Mouse (Mus musculus) heart, adult 2 months (tissue): ENCODE measurements at regions not wholly inside any gene's neighbourhood (a gene's known extent, or its start where the extent isn't known, plus 50 kb on each side); places are given as distances from the start of the nearest gene placed in this dataset.

Experiments
- DNase-seq, 2 experiments: peaks; one replicate each; pipeline ENCODE4 v3.0.0; 2021
- H3K27ac ChIP-seq: fragments of 200-600 bp; 2 replicates; pipeline ENCODE4 v1.8.1; 2022
- H3K27me3 ChIP-seq: fragments of 200-500 bp; 2 replicates; pipeline ENCODE4 v1.6.1; 2012; ENCODE audit warnings: mild to moderate bottlenecking, low read length, inconsistent platforms, mixed read lengths; ENCODE audit not compliant: control insufficient read depth, insufficient read depth
- H3K36me3 ChIP-seq: fragments of 200-500 bp; 2 replicates; pipeline ENCODE4 v1.6.1; 2012; ENCODE audit warnings: low read length, inconsistent platforms; ENCODE audit not compliant: control insufficient read depth, insufficient read depth
- H3K4me1 ChIP-seq: fragments of 200-500 bp; 2 replicates; pipeline ENCODE4 v1.6.1; 2011; ENCODE audit warnings: low read length; ENCODE audit not compliant: control insufficient read depth, insufficient read depth
- H3K4me3 ChIP-seq: fragments of 200-600 bp; 2 replicates; pipeline ENCODE4 v1.8.1; 2022
- H3K79me2 ChIP-seq: fragments of 200-500 bp; replicated peaks from 2 replicates; pipeline ENCODE4 v1.6.1; 2012; ENCODE audit warnings: mild to moderate bottlenecking, inconsistent platforms, low read length, moderate library complexity, mixed read lengths; ENCODE audit not compliant: control insufficient read depth, insufficient read depth
- H3K9ac ChIP-seq: fragments of 200-500 bp; 2 replicates; pipeline ENCODE4 v1.6.1; 2012; ENCODE audit warnings: low read depth, mild to moderate bottlenecking, control low read depth, inconsistent platforms, low read length, mixed read lengths
- CTCF ChIP-seq: fragments of 200-600 bp; IDR thresholded peaks from 2 replicates; pipeline ENCODE4 v1.8.1; 2022; ENCODE audit warnings: antibody characterized with exemption, mild to moderate bottlenecking, moderate library complexity
- EP300 ChIP-seq: fragments of 200-500 bp; IDR thresholded peaks from 2 replicates; pipeline ENCODE4 v1.6.1; 2011; ENCODE audit warnings: low read depth, low read length, control low read depth; ENCODE audit not compliant: insufficient read depth
- POLR2A ChIP-seq: fragments of 200-500 bp; IDR thresholded peaks from 2 replicates; pipeline ENCODE4 v1.6.1; 2011; ENCODE audit warnings: mild to moderate bottlenecking, low read depth, low read length, control low read depth; ENCODE audit not compliant: insufficient read depth
- WGBS: fragments of 180-500 bp; shearing (Covaris S2); methylation state at CpG from one replicate; pipeline ENCODE4 v1.1.7; 2018; 5-methylcytosine and 5-hydroxymethylcytosine counted together
- intact Hi-C: fragments of 180-260 bp; cut with DNase I; formaldehyde crosslinking; loops from one replicate; pipeline ENCODE4 v1.15.1; 2025

DNA sequence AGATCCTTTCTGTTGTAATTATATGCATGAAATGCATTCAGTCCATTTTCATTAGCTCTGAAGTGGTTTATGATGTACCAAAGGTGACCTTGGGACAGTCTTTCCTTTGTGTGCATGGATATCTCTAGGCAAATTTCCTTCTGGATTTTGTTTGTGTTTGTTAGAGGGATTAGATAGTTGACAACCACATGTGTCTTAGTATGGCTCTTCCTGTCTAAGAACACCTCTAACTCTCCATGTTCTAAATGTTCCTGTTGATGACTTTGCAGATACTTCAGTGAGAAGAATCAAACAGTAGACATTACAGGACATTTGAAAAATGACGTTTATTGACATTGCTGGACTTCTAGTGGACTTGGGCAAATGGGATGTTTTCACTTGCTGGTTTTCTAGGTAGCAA lies 436.5 kb upstream of the Nrp1 start:
- intact Hi-C loops, result no loop called here
- Histone ChIP-seq H3K9ac (no peak overlapping the region), H3K27ac (no peak overlapping the region), H3K27me3 (no peaks in the 10 kb centered on the region), H3K4me3 (no peak overlapping the region), H3K36me3 (no peaks in the 10 kb centered on the region; the same call in 1 of the 2 replicates), H3K4me1 (no peaks in the 10 kb centered on the region), H3K79me2 (no peaks in the 10 kb centered on the region)
- WGBS, result 87% methylated on average over 1 of the region's 1 CpGs
- TF ChIP-seq EP300, result no peak
- TF ChIP-seq POLR2A, result no peak
- no peak for TF ChIP-seq CTCF
- DNase-seq, result no peak

DNA sequence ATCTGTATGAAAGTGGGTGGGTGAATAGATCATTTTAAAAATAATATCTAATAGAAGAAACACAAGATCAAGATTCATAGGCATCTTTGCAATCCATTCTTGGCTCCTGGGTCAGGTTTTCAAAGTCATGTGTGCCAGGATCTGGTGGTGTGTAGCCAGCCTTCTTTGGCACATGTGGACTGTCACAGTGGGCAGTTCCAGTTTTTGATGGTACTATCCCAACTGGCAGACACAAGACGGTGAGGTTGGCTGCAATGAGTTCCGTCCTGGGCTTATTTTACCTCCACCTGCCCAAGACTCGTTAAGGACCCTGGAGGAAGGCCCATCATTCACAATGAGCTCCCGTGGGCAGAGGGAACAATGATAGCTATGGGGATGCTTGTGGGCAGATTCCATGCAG lies 435.1 kb upstream of the Nrp1 start:
- WGBS, result 62% methylated on average over 4 of the region's 4 CpGs
- DNase-seq, result no peak
- H3K27me3 ChIP-seq, result no peaks in the 10 kb centered on the region
- H3K4me1 ChIP-seq, result no peaks in the 10 kb centered on the region
- no peak overlapping the region for H3K4me3 ChIP-seq
- H3K9ac ChIP-seq, result no peak overlapping the region
- TF ChIP-seq POLR2A, result no peak
- no peak for TF ChIP-seq EP300
- no peak for TF ChIP-seq CTCF
- no peaks in the 10 kb centered on the region for H3K79me2 ChIP-seq
- H3K27ac ChIP-seq, result no peak overlapping the region
- intact Hi-C loops, result no loop called here
- no peaks in the 10 kb centered on the region for H3K36me3 ChIP-seq

GRCm38 (mm10) chr8:127932276-127932675 lies 426.1 kb upstream of the Nrp1 start:
- intact Hi-C loops, result no loop called here
- no peak for DNase-seq
- H3K4me3 ChIP-seq, result no peak overlapping the region
- TF ChIP-seq CTCF (no peak), POLR2A (no peak), EP300 (no peak)
- 91% methylated on average over 1 of the region's 1 CpGs for WGBS
- H3K9ac ChIP-seq, result no peak overlapping the region
- no peaks in the 10 kb centered on the region for H3K27me3 ChIP-seq
- no peak overlapping the region for H3K27ac ChIP-seq
- H3K36me3 ChIP-seq, result no peaks in the 10 kb centered on the region
- no peaks in the 10 kb centered on the region for H3K79me2 ChIP-seq
- no peaks in the 10 kb centered on the region for H3K4me1 ChIP-seq

GRCm38 (mm10) chr8:127936792-127937435 lies 421.5 kb upstream of the Nrp1 start:
- Histone ChIP-seq H3K27me3 (no peaks in the 10 kb centered on the region), H3K27ac (no peak overlapping the region), H3K4me1 (no peaks in the 10 kb centered on the region), H3K4me3 (no peak overlapping the region), H3K79me2 (no peaks in the 10 kb centered on the region), H3K36me3 (no peaks in the 10 kb centered on the region), H3K9ac (no peak overlapping the region)
- DNase-seq, result no peak
- TF ChIP-seq EP300 (no peak), CTCF (no peak), POLR2A (no peak)
- 95% methylated on average over 6 of the region's 6 CpGs for WGBS
- intact Hi-C loops, result no loop called here

- Histone ChIP-seq H3K79me2 (no peaks in the 10 kb centered on the region), H3K9ac (no peak overlapping the region), H3K4me1 (no peaks in the 10 kb centered on the region; the same call in 1 of the 2 replicates), H3K36me3 (no peaks in the 10 kb centered on the region), H3K4me3 (no peak overlapping the region), H3K27me3 (no peaks in the 10 kb centered on the region), H3K27ac (no peak overlapping the region)
- no peak for TF ChIP-seq CTCF
- TF ChIP-seq EP300, result no peak
- no peak for TF ChIP-seq POLR2A
- DNase-seq, result no peak
- 72% methylated on average over 7 of the region's 7 CpGs for WGBS
- intact Hi-C loops, result no loop called here
These were observed 419.0 kb upstream of the Nrp1 start for GRCm38 (mm10) chr8:127939284-127939985.

- no peak overlapping the region for H3K27ac ChIP-seq
- H3K27me3 ChIP-seq, result no peaks in the 10 kb centered on the region
- H3K4me1 ChIP-seq, result no peaks in the 10 kb centered on the region; the same call in 1 of the 2 replicates
- TF ChIP-seq CTCF (no peak), POLR2A (no peak), EP300 (no peak)
- no peaks in the 10 kb centered on the region for H3K36me3 ChIP-seq
- WGBS, result 90% methylated on average over 5 of the region's 5 CpGs
- H3K4me3 ChIP-seq, result no peak overlapping the region
- intact Hi-C loops, result no loop called here
- no peak for DNase-seq
- no peaks in the 10 kb centered on the region for H3K79me2 ChIP-seq
- no peak overlapping the region for H3K9ac ChIP-seq
These were observed 418.4 kb upstream of the Nrp1 start for GRCm38 (mm10) chr8:127939986-127940359.
